Mouse (Mus musculus) myocyte (in vitro differentiated cells): ENCODE results near the gene Galnt6. TPM values are rescaled to one million over a fixed set of nuclear protein-coding genes. Genes with fewer than 3 reads are reported as not detected.
"Not testable (repeated sequence)": the region's sequence is repeated elsewhere in the genome, so short reads cannot be mapped to it uniquely, and the experiment has no call there.

Source experiments
- H3K27me3 ChIP-seq: one replicate; pipeline ENCODE4 v1.6.1; 2011; ENCODE audit not compliant: control insufficient read depth, insufficient read depth, insufficient read length
- H3K36me3 ChIP-seq: one replicate; pipeline ENCODE4 v1.6.1; 2011; ENCODE audit not compliant: control insufficient read depth, insufficient read depth
- H3K4me2 ChIP-seq: one replicate; pipeline ENCODE4 v1.6.1; 2011; ENCODE audit warnings: low read depth, control low read depth
- H3K4me3 ChIP-seq: one replicate; pipeline ENCODE4 v1.5.1; 2011; ENCODE audit warnings: mild to moderate bottlenecking, control low read depth, moderate library complexity
- H3K79me2 ChIP-seq: one replicate; pipeline ENCODE4 v1.6.1; 2011; ENCODE audit not compliant: control insufficient read depth, insufficient read depth
- H3ac ChIP-seq: one replicate; pipeline ENCODE4 v1.6.1; 2011; ENCODE audit not compliant: control insufficient read depth, insufficient read length
- CEBPB ChIP-seq: IDR thresholded peaks from 2 replicates; pipeline ENCODE4 v1.6.1; 2011; ENCODE audit warnings: mild to moderate bottlenecking, moderate library complexity; ENCODE audit not compliant: poor library complexity, insufficient read depth, severe bottlenecking
- E2F4 ChIP-seq: IDR thresholded peaks from one replicate; pipeline ENCODE4 v1.6.1; 2011; ENCODE audit warnings: mild to moderate bottlenecking, control low read depth, moderate library complexity; ENCODE audit not compliant: insufficient read depth
- MAX ChIP-seq: IDR thresholded peaks from one replicate; pipeline ENCODE4 v1.6.1; 2011; ENCODE audit warnings: low read depth, mild to moderate bottlenecking, control low read depth
- MYOD1 ChIP-seq, 3 experiments: IDR thresholded peaks; one replicate each; pipeline ENCODE4 v1.6.1; 2011; ENCODE audit warnings: control low read depth in 2 of 3, low read depth in 2 of 3, mild to moderate bottlenecking in 2 of 3, moderate library complexity in 1 of 3; ENCODE audit not compliant: insufficient read length in 2 of 3, control insufficient read depth in 1 of 3
- MYOG ChIP-seq, 3 experiments: IDR thresholded peaks; one replicate each; pipeline ENCODE4 v1.6.1; 2011; ENCODE audit warnings: control low read depth in 2 of 3, low read depth in 2 of 3, mild to moderate bottlenecking in 2 of 3; ENCODE audit not compliant: insufficient read length in 2 of 3, control insufficient read depth in 1 of 3, insufficient read depth in 1 of 3
- POLR2A ChIP-seq: IDR thresholded peaks from one replicate; pipeline ENCODE4 v1.6.1; 2011; ENCODE audit warnings: low read depth, mild to moderate bottlenecking, control low read depth, moderate library complexity; ENCODE audit not compliant: insufficient read length
- POLR2AphosphoS2 ChIP-seq: IDR thresholded peaks from one replicate; pipeline ENCODE4 v1.6.1; 2011; ENCODE audit warnings: low read depth, control low read depth; ENCODE audit not compliant: insufficient read length
- REST ChIP-seq: IDR thresholded peaks from one replicate; pipeline ENCODE4 v1.6.1; 2011; ENCODE audit warnings: mild to moderate bottlenecking, control low read depth, moderate library complexity; ENCODE audit not compliant: insufficient read depth, insufficient read length
- SRF ChIP-seq: IDR thresholded peaks from one replicate; pipeline ENCODE4 v1.6.1; 2011; ENCODE audit warnings: low read depth; ENCODE audit not compliant: control insufficient read depth, insufficient read length
- TCF12 ChIP-seq: IDR thresholded peaks from one replicate; pipeline ENCODE4 v1.6.1; 2011; ENCODE audit warnings: mild to moderate bottlenecking, control low read depth; ENCODE audit not compliant: poor library complexity, insufficient read depth, severe bottlenecking
- TCF3 ChIP-seq: IDR thresholded peaks from one replicate; pipeline ENCODE4 v1.6.1; 2011; ENCODE audit warnings: low read depth, control low read depth; ENCODE audit not compliant: insufficient read length
- USF1 ChIP-seq: IDR thresholded peaks from one replicate; pipeline ENCODE4 v1.6.1; 2011; ENCODE audit warnings: low read depth, mild to moderate bottlenecking, control low read depth, moderate library complexity
- polyA plus RNA-seq: library from polyadenylated mRNA; unstranded; fragments of >200 nt; fragmentation: generic; extraction: Trizol; gene quantifications from one replicate; pipeline ENCODE4 v1.2.1, GENCODE M21; 2012; ENCODE audit warnings: missing spikeins

Gene Galnt6
- polyA plus RNA-seq, result 26.0 TPM

DNA sequence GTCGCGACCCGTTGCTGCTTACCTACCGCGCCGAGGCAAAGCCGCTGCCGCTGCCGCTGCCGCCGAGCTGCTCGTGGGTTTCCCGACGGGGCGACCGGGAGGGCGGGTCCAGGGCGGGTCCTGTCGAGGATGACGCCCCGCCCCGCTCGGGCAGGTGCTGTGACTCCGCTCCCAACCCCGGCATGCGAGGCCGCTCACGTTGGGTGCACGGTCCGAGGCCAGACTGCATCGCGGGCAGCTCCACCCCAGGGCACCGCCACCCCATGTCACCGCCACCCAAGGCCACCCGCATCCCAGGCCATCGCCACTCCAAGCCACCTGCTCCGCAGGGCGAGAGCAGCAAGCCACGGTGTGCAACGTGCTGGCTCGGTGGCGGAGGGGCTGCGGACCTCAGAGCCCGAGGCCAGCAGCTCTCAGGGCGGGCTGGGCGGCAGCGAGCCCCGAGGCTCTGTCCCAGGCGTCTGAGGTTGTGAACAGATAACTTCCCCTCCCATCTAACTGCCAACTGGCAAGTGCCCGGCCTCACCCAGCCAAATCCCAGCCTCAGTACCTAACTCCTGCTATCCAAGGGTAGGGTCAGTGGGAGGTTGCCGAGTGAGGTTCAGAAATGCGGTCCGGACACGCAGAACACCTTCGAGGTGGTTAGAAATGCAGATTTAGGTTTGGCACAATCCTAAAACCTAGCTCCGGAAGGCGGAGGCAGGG, at the start of gene Galnt6:
TSS of gene Galnt6 (minus strand) at position 96 of the 705 bp plus-strand sequence.
- Histone ChIP-seq H3ac (no peak within 1 kb of the TSS), H3K27me3 (no peaks in the 10 kb centered on the region), H3K36me3 (no peaks in the 10 kb centered on the region), H3K4me3 (no peak within 1 kb of the TSS), H3K4me2 (peak within 1 kb of the TSS; percentile 28), H3K79me2 (no peaks in the 10 kb centered on the region)
- TF ChIP-seq POLR2AphosphoS2, result no peak
- no peak for TF ChIP-seq SRF
- peak; percentile 22 for TF ChIP-seq TCF3
- TF ChIP-seq CEBPB, result no peak
- peak in 2 of 3 experiments; percentile 80 to 87 for TF ChIP-seq MYOG (IDR thresholded peaks at IDR 0.05; ENCODE audit: control insufficient read depth in 1 of 3, insufficient read depth in 1 of 3, insufficient read length in 2 of 3, low read depth in 2 of 3)
- no peak for TF ChIP-seq TCF12
- TF ChIP-seq USF1, result no peak
- no peak for TF ChIP-seq MAX
- TF ChIP-seq REST, result no peak
- peak in 2 of 3 experiments; percentile 42 to 75 for TF ChIP-seq MYOD1 (IDR thresholded peaks at IDR 0.05; ENCODE audit: control insufficient read depth in 1 of 3, insufficient read length in 2 of 3, low read depth in 2 of 3)
- TF ChIP-seq POLR2A, result peak; percentile 29
- no peak for TF ChIP-seq E2F4

DNA sequence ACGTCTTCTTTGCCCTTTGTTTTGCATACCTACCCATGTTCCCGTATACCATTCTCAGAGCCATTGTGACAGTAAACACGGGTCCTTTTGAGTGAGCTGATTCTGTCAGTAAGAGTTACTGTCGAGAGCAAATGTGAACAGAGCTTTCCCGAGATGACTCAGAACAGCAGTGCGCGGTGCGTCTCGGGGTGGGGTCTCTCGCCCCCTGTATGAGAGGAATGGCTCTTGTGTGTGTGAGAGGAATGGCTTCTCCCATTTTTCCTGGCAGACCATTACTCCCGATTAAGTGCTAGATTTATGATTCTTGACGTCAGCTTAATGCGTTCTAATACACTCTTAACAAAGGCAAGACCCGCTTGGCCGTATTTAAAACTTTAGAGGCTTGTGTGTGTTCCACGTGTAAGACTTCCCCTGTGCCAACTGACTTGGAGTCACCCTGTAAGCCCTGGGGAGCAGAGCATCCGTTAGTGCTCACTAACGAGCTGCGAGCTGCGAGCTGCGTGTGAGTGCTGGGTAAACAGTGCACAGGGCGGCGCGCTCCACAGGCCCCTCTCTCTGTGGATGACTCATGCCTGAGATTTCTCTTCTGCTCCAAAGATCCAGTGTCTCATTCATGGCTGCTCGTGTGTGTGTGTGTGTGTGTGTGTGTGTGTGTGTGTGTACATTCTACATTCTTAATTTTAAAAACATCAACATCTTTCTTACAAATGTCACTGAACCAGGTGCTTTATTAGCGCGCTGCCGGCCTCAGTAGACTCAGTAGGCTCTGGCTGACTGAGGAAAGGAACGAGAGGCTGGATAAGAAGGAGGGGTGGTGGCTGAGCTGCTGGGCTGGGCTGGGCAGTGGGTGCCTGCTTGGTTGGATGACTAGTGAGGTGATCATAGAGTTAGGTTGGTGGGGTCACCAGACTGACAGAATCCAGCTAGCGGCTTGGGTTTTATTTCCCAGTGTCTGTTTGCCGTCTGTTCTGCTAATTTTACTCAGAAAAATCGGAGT, 48.1 kb upstream of the Galnt6 start:
- peak in 1 of 3 experiments; percentile 50 for TF ChIP-seq MYOD1 (IDR thresholded peaks at IDR 0.05; ENCODE audit: control insufficient read depth in 1 of 3, insufficient read length in 2 of 3, low read depth in 2 of 3)
- TF ChIP-seq MYOG (IDR thresholded peaks at IDR 0.05; ENCODE audit: control insufficient read depth in 1 of 3, insufficient read depth in 1 of 3, insufficient read length in 2 of 3, low read depth in 2 of 3), result peak in 1 of 3 experiments; percentile 46
- no peak for TF ChIP-seq CEBPB
- peak; percentile 67 for TF ChIP-seq POLR2AphosphoS2
- peak; percentile 81 for TF ChIP-seq POLR2A
- Histone ChIP-seq H3K79me2 (no peaks in the 10 kb centered on the region), H3K4me3 (peak overlapping the region; percentile 2), H3K36me3 (no peaks in the 10 kb centered on the region), H3K27me3 (no peaks in the 10 kb centered on the region), H3K4me2 (peak overlapping the region; percentile 93), H3ac (no peak overlapping the region)

DNA sequence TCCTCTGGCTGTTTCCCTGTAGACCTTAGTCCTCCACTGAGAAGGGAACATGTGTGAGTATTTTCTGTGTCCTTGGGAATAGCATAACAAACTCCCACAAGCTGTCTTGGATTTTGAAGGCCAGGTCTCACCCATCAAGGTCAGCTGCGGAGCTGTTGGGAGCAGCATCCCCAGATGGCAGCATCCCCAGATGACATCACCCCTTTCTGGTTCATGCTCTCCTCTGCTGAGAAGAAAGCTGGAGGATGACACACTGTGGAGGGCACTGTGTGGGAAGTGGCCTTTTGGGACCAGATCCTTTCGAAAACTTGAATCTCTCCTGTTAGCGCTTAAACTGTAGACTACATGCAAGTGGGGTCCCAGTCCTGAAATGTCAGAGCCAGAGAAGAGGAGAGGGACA, 47.2 kb upstream of the Galnt6 start:
- Histone ChIP-seq H3ac (no peak overlapping the region), H3K27me3 (no peaks in the 10 kb centered on the region), H3K4me3 (peak overlapping the region; percentile 2), H3K36me3 (no peaks in the 10 kb centered on the region), H3K79me2 (no peaks in the 10 kb centered on the region), H3K4me2 (peak overlapping the region; percentile 93)
- no peak for TF ChIP-seq REST
- no peak for TF ChIP-seq TCF3
- TF ChIP-seq SRF, result no peak
- no peak for TF ChIP-seq MAX
- no peak for TF ChIP-seq POLR2A
- TF ChIP-seq TCF12, result no peak
- no peak for TF ChIP-seq E2F4
- TF ChIP-seq MYOG (IDR thresholded peaks at IDR 0.05; ENCODE audit: control insufficient read depth in 1 of 3, insufficient read depth in 1 of 3, insufficient read length in 2 of 3, low read depth in 2 of 3), result no peak
- TF ChIP-seq POLR2AphosphoS2, result no peak
- no peak for TF ChIP-seq CEBPB
- TF ChIP-seq MYOD1 (IDR thresholded peaks at IDR 0.05; ENCODE audit: control insufficient read depth in 1 of 3, insufficient read length in 2 of 3, low read depth in 2 of 3), result no peak
- TF ChIP-seq USF1, result no peak

DNA sequence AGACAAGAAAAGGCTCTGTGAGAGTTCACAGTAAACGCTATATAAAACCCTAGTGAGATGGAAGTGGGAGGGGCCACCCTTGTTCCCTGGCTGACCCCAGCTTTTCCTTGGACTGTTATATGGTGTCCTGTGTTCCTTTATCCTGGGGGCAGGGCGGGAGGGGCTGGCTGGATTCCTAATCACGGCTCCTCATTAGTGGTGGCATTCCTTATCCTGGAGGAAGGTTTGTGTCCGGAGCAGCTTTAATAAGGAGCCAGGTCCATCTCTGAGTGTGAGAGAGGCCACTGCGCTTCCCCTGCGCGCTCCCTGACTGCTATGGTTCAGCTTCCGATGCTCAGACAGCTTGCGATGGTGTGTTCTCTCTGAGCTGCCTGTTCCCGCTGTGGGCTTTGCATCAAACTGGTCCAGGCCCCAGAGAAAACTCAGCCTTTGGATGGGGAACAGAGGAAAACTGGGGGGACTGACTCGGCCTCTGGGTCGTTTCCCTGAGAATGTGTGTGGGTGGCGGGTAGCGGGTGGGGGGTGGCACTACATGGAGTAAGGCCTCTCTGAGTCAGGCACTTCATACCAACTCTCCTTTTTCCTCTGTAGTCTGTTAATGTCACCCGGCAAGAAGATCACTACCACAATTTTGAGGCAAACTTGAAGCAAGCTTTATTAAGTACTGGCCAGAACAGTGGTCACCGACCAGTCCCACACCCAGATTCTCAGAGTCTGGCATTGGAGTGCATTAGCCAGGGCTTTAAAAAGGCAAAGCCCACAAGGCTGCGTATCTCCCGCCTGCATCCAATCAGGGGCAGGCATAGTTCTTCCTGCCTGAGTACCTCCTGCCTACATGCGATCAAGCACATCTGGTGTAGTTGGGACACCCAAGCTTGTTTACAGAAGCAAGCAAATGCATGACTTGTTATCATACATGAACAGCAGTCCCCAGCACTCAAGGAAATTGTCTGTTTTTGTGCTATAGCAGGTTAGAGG, 46.3 kb upstream of the Galnt6 start:
- Histone ChIP-seq H3K27me3 (no peaks in the 10 kb centered on the region), H3K36me3 (no peaks in the 10 kb centered on the region), H3K79me2 (no peaks in the 10 kb centered on the region), H3K4me3 (no peak overlapping the region), H3K4me2 (peak overlapping the region; percentile 93), H3ac (no peak overlapping the region)
- TF ChIP-seq MYOG (IDR thresholded peaks at IDR 0.05; ENCODE audit: control insufficient read depth in 1 of 3, insufficient read depth in 1 of 3, insufficient read length in 2 of 3, low read depth in 2 of 3) (no peak), CEBPB (no peak), MAX (no peak), TCF3 (no peak), MYOD1 (IDR thresholded peaks at IDR 0.05; ENCODE audit: control insufficient read depth in 1 of 3, insufficient read length in 2 of 3, low read depth in 2 of 3) (no peak), USF1 (no peak), TCF12 (no peak), POLR2A (no peak), POLR2AphosphoS2 (no peak), REST (no peak), E2F4 (no peak), SRF (no peak)

DNA sequence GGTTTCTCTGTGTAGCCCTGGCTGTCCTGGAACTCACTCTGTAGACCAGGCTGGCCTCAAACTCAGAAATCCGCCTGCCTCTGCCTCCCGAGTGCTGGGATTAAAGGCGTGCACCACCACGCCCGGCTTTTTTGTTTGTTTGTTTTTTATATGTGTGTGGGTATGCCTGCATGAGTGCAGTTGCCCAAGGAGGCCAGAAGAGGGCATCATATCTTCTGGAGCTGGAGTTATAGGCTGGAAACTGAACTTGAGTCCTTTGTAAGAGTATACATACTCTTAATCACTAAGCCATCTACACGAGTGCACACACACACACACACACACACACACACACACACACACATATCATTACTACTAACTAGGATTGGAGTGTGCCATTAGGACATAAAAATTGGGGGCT, 44.7 kb upstream of the Galnt6 start:
- H3K4me2 ChIP-seq, H3K79me2 ChIP-seq, H3K4me3 ChIP-seq, H3K27me3 ChIP-seq, H3K36me3 ChIP-seq, H3ac ChIP-seq: not testable (repeated sequence)
